Mouse (Mus musculus) retina, postnatal 7 days (tissue): ENCODE data around the gene Dlst.

Experiments used
- DNase-seq: peaks from one replicate; pipeline ENCODE4 v3.0.0-alpha.2; 2012; ENCODE audit warnings: low read depth, low spot score

The Dlst gene

GRCm38 (mm10) chr12:85182345-85182643 is 71.7 kb downstream of the Dlst start:
- no peak for DNase-seq

GRCm38 (mm10) chr12:85182898-85183297 is 72.3 kb downstream of the Dlst start:
- no peak for DNase-seq

- no peak for DNase-seq
Measured at GRCm38 (mm10) chr12:85184118-85184517, 73.5 kb downstream of the Dlst start.
